Mouse (Mus musculus) CD4-positive, CD25-positive, alpha-beta regulatory T cell, adult 9 weeks (primary cell): ENCODE data around the gene Hba-x. TPM values are rescaled to one million over a fixed set of nuclear protein-coding genes. Genes with fewer than 3 reads are reported as not detected.

Experiments used
- polyA plus RNA-seq: library from polyadenylated mRNA; unstranded; fragments of 100-300 nt; shearing (Covaris generic); gene quantifications from one replicate; pipeline ENCODE4 v1.2.1, GENCODE M21; 2017

Gene Hba-x
- polyA plus RNA-seq: not detected

GRCm38 (mm10) chr11:32276347-32276746 is at the start of gene Hba-x:
TSS of gene Hba-x (plus strand) at chr11:32276400.

GRCm38 (mm10) chr11:32267188-32267884 is 8.9 kb upstream of the Hba-x start, which contains the start of gene Nprl3:
TSS of gene Nprl3 (minus strand) at chr11:32267707.

GRCm38 (mm10) chr11:32283091-32283777 is 7.0 kb downstream of the Hba-x start, which contains the start of gene Hba-a1:
TSS of gene Hba-a1 (plus strand) at chr11:32283511.

GRCm38 (mm10) chr11:32286695-32287492 is 10.7 kb downstream of the Hba-x start, which contains the start of gene Hbq1b:
TSS of gene Hbq1b (plus strand) at chr11:32286965.

GRCm38 (mm10) chr11:32296203-32296602 is 20.0 kb downstream of the Hba-x start, which contains the start of gene Hba-a2:
TSS of gene Hba-a2 (plus strand) at chr11:32296489.

GRCm38 (mm10) chr11:32299865-32300264 is 23.7 kb downstream of the Hba-x start, which contains the start of gene Hbq1a:
TSS of gene Hbq1a (plus strand) at chr11:32300069.

Other genes with a start within 250 kb of the Hba-x start
- gene Il9r, start 76.1 kb upstream of the Hba-x start, polyA plus RNA-seq: 16.3 TPM
- gene Snrnp25, start 71.0 kb upstream of the Hba-x start, polyA plus RNA-seq: 55.7 TPM
- gene Rhbdf1, start 54.1 kb upstream of the Hba-x start, polyA plus RNA-seq: 0.58 TPM
- 41.0 TPM for gene Mpg, start 49.9 kb upstream of the Hba-x start, polyA plus RNA-seq
- gene Nprl3, start 8.7 kb upstream of the Hba-x start, polyA plus RNA-seq: 82.0 TPM
- gene Hba-a1, start 7.1 kb downstream of the Hba-x start, polyA plus RNA-seq: 55.9 TPM
- not detected for gene Hbq1b, start 10.6 kb downstream of the Hba-x start, polyA plus RNA-seq
- 81.6 TPM for gene Hba-a2, start 20.1 kb downstream of the Hba-x start, polyA plus RNA-seq
- not detected for gene Hbq1a, start 23.7 kb downstream of the Hba-x start, polyA plus RNA-seq
- gene Sh3pxd2b, start 71.4 kb downstream of the Hba-x start, polyA plus RNA-seq: not detected
- gene Ubtd2, start 179.0 kb downstream of the Hba-x start, polyA plus RNA-seq: 2.5 TPM